Mouse (Mus musculus): ENCODE measurements around the gene Ppp6r1.

Ppp6r1 gene

GRCm38 (mm10) chr7:4657521-4658127 lies 1.2 kb downstream of the Ppp6r1 start:
- DNase-seq (ENCODE audit: low spot score): no peak

DNA sequence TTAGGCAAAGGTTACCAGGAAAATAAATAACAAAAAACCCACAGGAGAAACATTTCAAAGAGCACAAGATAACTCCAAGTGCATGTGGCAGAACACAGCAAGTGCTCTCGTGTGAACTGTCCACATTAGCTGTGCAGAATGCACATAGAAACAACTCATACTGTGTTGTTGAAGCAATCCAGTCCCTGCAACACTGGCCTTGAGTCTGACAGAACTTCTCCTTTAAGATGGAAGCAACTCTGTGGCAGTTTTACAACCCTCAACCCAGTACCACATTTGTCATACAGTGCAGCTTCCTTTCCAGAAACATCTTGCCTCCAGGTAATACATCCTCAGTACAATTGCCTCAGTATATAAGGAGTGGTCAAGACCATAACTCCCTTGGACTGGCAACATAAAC lies 2.0 kb downstream of the Ppp6r1 start:
- no peak for DNase-seq (ENCODE audit: low spot score)

- DNase-seq (ENCODE audit: low spot score): no peak
Observed at GRCm38 (mm10) chr7:4655916-4656315, 2.9 kb downstream of the Ppp6r1 start.

DNA sequence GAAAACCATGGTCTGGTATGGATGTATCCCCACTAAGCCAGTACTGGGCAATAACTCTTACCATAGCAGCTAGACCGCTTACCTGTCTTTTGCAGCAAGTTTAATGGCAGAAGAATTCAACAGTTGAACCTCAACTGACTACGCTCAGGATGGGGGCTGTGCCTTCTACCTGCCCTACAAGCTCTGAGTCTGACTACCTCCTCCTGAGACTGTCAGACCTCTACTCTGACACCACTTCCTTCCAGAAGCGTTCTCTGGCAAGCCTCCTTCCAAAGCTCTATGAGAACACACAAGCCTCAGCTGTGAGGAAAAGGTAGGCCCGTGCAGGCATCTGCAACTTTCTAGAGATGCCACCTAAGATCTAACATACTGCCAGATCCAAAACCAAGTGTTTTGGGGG lies 3.4 kb downstream of the Ppp6r1 start:
- no peak for DNase-seq (ENCODE audit: low spot score)

- DNase-seq (ENCODE audit: low spot score): no peak
Observed at GRCm38 (mm10) chr7:4654221-4654620, 4.6 kb downstream of the Ppp6r1 start.

DNA sequence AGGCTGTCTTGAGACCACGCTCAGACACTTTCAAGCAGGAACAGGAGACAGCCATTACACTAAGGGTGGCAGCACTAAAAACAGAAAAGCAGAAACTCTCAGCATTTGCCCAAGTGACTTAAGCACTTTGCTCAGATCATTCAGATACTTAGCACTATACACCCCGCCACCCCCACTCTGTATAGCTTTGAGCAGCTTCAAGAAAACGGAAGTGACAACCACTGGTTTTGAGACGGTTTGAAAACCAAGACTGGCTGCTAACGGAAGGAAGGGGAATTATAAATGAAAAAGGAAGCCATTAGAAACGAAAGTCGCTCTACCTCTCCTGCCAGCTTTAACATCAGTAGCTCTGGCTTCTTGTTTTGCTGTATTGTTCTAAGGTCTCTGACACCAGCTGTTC lies 5.0 kb downstream of the Ppp6r1 start:
- DNase-seq (ENCODE audit: low spot score): no peak

DNA sequence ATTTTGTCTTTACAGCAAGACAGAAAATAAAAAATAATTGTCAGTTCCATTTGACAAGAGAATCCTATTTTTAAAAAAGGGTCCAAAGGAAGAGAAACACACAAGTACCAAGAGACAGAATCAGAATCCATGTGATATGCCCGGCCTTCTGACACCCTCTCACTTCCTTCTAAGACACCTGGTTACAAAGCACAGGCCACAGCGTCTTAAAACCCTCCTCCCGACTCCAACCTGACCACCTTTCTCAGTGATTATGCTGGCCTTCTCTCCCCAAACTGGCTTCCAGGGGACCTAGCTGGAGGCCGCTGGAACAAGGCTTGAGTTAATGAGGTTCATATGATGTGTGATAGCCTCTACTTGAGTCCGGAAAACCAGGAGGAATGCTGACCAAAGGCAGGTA lies 5.5 kb downstream of the Ppp6r1 start:
- no peak for DNase-seq (ENCODE audit: low spot score)

DNA sequence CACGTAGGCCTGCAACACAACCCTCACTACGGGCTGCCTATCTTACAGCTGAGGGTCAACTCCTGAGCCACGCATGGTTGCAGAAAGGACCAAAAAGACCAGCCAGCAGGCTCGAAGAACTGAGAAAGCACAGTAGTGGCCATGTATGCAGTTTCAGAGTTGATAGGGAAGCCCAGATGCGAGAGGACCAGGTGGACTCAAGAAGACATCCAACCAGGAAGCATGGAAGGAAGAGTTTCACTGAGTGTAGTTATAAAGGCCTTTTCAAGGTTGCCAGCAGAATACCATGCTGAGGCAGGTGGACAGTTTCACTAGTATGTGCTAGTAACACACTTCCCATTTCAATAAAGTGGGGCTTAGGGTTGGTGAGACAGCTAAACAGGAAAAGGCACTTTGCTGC lies 6.1 kb downstream of the Ppp6r1 start:
- DNase-seq (ENCODE audit: low spot score): no peak

DNA sequence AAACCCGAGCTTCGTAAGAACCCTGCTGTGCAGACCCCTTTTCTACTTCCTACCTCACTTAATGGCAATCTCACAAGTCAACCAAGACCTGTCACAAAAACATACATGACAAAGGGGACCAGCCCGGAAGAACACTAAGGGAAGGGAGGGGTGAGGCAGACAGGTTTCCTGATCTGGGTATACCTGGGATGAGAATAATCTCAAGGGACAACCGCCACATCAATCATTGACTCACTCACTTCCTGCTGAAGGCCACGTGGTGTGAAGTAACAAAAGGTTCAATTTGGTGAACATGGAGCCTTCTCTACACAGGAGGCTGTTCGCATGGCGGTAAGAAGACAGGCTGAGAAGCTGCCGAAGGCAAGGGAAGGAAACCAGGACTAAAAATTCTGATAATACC lies 7.2 kb downstream of the Ppp6r1 start:
- no peak for DNase-seq (ENCODE audit: low spot score)

DNA sequence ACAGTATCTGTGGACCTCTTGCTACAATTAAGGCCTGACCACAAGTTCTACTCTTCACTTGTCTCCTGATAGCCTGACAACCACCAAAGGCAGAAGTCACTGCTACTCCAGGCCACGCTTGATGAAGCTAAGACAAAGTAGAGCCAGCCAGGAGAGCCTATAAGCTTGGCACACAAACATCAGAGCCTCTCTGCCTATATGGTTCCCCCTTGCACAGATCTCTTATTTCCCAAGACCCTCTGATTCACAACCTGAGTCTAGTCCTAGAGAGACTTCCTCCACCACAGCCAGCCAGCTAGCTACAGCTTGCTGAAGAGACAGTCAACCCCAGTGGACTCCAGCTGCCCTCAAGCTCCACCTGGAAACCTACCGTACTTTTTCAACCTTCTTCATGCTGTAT lies 10.8 kb downstream of the Ppp6r1 start:
- no peak for DNase-seq (ENCODE audit: low spot score)

- DNase-seq (ENCODE audit: low spot score): no peak
Observed at GRCm38 (mm10) chr7:4647291-4647690, 11.5 kb downstream of the Ppp6r1 start.

- DNase-seq (ENCODE audit: low spot score): no peak
Observed at GRCm38 (mm10) chr7:4646806-4647205, 12.0 kb downstream of the Ppp6r1 start.

DNA sequence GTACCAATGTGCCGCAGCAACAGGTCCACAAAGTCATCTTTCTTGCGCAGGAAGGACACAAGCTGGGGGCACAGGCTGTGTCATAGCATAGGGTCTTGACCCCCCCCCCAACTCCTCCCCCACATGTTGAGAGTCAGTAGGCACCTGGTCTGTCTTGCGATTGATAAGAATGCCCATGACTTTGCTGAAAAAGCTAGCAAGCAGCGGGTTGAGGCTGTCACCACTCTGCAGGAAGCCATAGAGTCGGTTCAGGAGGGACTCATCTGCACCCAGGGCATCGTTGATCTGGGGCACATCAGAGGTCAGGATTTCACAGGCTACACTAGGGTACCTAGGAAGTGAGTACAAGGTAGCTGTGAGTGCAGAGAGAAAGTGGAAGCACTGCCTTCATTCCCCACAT lies 15.6 kb downstream of the Ppp6r1 start:
- no peak for DNase-seq (ENCODE audit: low spot score)

DNA sequence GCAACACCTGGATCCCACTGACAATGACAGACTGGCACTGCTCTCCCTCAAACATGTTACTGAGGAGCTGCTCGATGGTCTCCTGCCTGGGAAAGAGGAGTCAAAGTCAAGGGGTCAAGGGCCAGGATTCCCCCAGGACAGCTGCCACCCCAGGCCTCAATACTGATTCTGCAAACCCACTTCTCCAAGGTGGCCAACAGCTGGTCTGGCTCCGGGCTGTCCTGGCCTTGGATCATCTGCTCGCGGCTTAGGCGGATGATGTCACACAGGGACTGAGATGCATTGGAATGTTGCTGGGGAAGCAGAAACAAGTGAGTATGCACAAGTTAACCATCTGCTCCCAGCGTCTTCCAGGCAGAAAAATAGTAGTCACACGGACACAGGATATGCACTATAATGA lies 16.9 kb downstream of the Ppp6r1 start:
- no peak for DNase-seq (ENCODE audit: low spot score)

GRCm38 (mm10) chr7:4641155-4641554 lies 17.7 kb downstream of the Ppp6r1 start:
- DNase-seq (ENCODE audit: low spot score): no peak

DNA sequence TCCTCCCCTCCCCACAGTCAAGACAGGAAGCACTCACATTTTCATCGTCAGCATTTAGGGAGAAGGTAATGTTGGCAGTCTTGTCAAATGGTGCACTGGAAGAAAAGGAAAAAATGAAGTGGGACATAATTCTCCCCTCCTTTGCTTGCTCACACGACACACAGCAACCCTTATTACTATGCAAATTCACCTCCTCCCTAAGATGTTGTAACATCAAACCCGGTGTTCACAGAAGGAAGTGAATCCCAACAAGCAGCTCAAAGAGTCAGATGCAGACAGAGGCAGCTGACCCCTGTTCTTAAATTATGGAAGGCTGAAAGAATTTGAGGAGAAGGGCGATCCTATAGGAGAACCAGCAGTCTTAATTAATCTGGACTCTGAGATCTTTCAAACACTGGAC lies 22.6 kb downstream of the Ppp6r1 start:
- DNase-seq (ENCODE audit: low spot score): no peak

GRCm38 (mm10) chr7:4631031-4631430 lies 27.8 kb downstream of the Ppp6r1 start, which contains the start of gene Tmem86b:
TSS of gene Tmem86b (minus strand) at chr7:4631422.
- no peak for DNase-seq (ENCODE audit: low spot score)

- DNase-seq (ENCODE audit: low spot score): no peak
Observed at GRCm38 (mm10) chr7:4630198-4630597, 28.6 kb downstream of the Ppp6r1 start.

DNA sequence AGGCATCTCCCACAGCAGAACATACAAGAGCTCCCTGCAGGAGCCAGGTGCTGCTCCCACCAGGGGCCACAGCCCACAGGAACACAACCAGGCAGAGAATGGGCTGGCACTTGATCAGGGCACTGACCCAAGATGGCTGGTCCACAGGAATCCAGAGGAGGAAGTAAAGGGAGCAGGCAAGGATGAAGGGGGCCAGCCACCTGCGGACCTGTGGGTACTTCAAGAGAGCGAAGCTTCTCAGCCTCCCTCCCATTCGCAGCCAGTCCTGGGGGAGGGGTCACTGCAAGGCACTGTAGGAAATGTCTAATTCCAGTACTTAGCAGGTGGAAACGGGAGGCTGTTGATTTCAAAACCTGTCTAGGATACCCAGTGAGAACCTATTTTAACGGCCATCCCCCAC lies 29.2 kb downstream of the Ppp6r1 start:
- no peak for DNase-seq (ENCODE audit: low spot score)

GRCm38 (mm10) chr7:4625928-4626327 lies 32.9 kb downstream of the Ppp6r1 start:
- no peak for DNase-seq (ENCODE audit: low spot score)

- DNase-seq (ENCODE audit: low spot score): no peak
Observed at GRCm38 (mm10) chr7:4624343-4624742, 34.5 kb downstream of the Ppp6r1 start.

- no peak for DNase-seq (ENCODE audit: low spot score)
Observed at GRCm38 (mm10) chr7:4623544-4624189, 35.2 kb downstream of the Ppp6r1 start.

GRCm38 (mm10) chr7:4619979-4620378 lies 38.8 kb downstream of the Ppp6r1 start:
- DNase-seq (ENCODE audit: low spot score): no peak

GRCm38 (mm10) chr7:4613740-4614403 lies 44.9 kb downstream of the Ppp6r1 start:
- DNase-seq (ENCODE audit: low spot score): no peak

All from layer of hippocampus, adult 9-10 months (tissue).